Mouse (Mus musculus): ENCODE results near the gene Cbx3. TPM values are rescaled to one million over a fixed set of nuclear protein-coding genes. Genes with fewer than 3 reads are reported as not detected.

Gene Cbx3
- polyA plus RNA-seq, 1 experiment from 2014 or later, result 360 TPM

GRCm38 (mm10) chr6:51508750-51509648 is 38.8 kb downstream of the Cbx3 start:
- H3K27ac ChIP-seq (ENCODE audit: low read depth, low read length), result peak overlapping the region; percentile 62
- H3K4me2 ChIP-seq (ENCODE audit: low read depth, low read length), result peak overlapping the region; percentile 50
- WGBS, result 31% methylated on average over 18 of the region's 18 CpGs
- H3K9me3 ChIP-seq (ENCODE audit: control insufficient read depth, low read length), result no peaks in the 10 kb centered on the region
- ATAC-seq (ENCODE audit: low read depth), result peak; percentile 60; the same call in 1 of the 2 replicates
- H3K27me3 ChIP-seq (ENCODE audit: control insufficient read depth, insufficient read depth, low read length), result no peaks in the 10 kb centered on the region
- H3K4me3 ChIP-seq (ENCODE audit: low read depth, low read length), result peak overlapping the region; percentile 28
- H3K36me3 ChIP-seq (ENCODE audit: control insufficient read depth, insufficient read depth, low read length), result no peaks in the 10 kb centered on the region
- H3K4me1 ChIP-seq (ENCODE audit: control insufficient read depth, insufficient read depth, low read length), result no peaks in the 10 kb centered on the region
- peak overlapping the region; percentile 46 for H3K9ac ChIP-seq (replicated peaks; ENCODE audit: low read depth, low read length)

DNA sequence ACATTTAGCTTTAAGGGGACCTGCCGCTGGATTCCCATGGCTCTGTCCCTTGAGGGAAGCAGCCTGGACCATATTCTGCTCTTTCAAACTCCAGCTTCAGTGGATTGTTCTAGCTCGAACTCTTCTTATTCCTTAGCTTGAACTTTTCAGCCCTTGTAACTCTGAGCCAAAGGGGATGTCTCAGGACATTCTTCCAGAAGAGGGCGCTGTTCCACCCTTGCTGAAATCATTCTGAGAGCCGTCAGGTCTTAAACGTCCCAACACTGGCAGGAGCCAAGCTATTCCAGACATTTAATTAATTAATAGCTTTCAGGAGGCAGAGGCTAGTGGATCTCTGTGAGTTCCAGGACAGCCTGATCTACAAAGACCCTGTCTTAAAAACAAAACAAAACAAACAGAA is 39.9 kb downstream of the Cbx3 start:
- Histone ChIP-seq H3K9me3 (ENCODE audit: control insufficient read depth, low read length) (no peaks in the 10 kb centered on the region), H3K27ac (ENCODE audit: low read depth, low read length) (no peak overlapping the region), H3K36me3 (ENCODE audit: control insufficient read depth, insufficient read depth, low read length) (no peaks in the 10 kb centered on the region), H3K4me2 (ENCODE audit: low read depth, low read length) (no peak overlapping the region), H3K9ac (replicated peaks; ENCODE audit: low read depth, low read length) (no peak overlapping the region), H3K4me3 (ENCODE audit: low read depth, low read length) (no peak overlapping the region), H3K27me3 (ENCODE audit: control insufficient read depth, insufficient read depth, low read length) (no peaks in the 10 kb centered on the region), H3K4me1 (ENCODE audit: control insufficient read depth, insufficient read depth, low read length) (no peaks in the 10 kb centered on the region)
- WGBS, result 29% methylated on average over 5 of the region's 5 CpGs
- no peak for ATAC-seq (ENCODE audit: low read depth)

DNA sequence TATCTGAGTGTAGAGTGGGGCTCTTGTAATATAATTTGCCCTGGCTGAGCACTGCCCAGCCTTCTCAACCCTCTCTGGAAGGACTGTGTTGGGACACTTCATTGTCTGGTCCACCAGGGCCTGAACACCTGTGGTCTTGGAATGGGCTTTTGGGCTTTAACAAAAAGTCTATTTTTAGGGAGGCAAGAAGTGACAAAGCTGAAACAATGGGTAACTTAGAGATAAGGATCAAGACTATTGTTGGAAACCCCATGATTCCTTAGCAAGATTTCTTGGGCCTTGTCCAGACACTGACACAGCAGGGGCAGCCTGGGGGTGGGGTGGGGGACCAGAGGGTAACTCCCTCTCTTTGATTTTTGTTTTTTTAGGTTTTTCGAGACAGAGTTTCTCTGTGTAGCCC is 40.8 kb downstream of the Cbx3 start:
- Histone ChIP-seq H3K4me2 (ENCODE audit: low read depth, low read length) (no peak overlapping the region), H3K27ac (ENCODE audit: low read depth, low read length) (no peak overlapping the region), H3K36me3 (ENCODE audit: control insufficient read depth, insufficient read depth, low read length) (no peaks in the 10 kb centered on the region), H3K9ac (replicated peaks; ENCODE audit: low read depth, low read length) (no peak overlapping the region), H3K27me3 (ENCODE audit: control insufficient read depth, insufficient read depth, low read length) (no peaks in the 10 kb centered on the region), H3K4me3 (ENCODE audit: low read depth, low read length) (no peak overlapping the region), H3K4me1 (ENCODE audit: control insufficient read depth, insufficient read depth, low read length) (no peaks in the 10 kb centered on the region), H3K9me3 (ENCODE audit: control insufficient read depth, low read length) (no peaks in the 10 kb centered on the region)
- no peak for ATAC-seq (ENCODE audit: low read depth)
- 65% methylated on average over 1 of the region's 1 CpGs for WGBS

DNA sequence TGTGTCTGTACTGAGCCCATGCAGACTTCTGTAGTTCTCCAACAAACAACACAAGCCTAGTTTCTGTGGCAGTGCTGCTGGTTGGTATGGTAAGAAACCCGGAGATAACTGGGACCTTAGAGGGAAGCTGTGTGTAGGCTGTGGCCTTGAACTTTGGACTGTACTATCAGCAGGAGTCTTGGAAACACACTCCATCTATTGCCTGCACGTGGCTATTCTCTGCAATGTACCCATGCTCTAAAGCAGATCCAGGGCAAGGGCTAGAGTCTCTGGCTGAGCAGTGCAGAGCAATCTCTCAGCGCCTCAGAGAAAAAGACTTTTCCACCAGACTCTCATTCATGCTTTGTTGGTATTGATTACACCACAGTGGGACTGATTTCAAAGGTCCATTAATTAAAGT is 43.6 kb downstream of the Cbx3 start:
- Histone ChIP-seq H3K36me3 (ENCODE audit: control insufficient read depth, insufficient read depth, low read length) (no peaks in the 10 kb centered on the region), H3K27ac (ENCODE audit: low read depth, low read length) (no peak overlapping the region), H3K27me3 (ENCODE audit: control insufficient read depth, insufficient read depth, low read length) (no peaks in the 10 kb centered on the region), H3K9me3 (ENCODE audit: control insufficient read depth, low read length) (no peaks in the 10 kb centered on the region), H3K9ac (replicated peaks; ENCODE audit: low read depth, low read length) (no peak overlapping the region), H3K4me1 (ENCODE audit: control insufficient read depth, insufficient read depth, low read length) (no peaks in the 10 kb centered on the region), H3K4me2 (ENCODE audit: low read depth, low read length) (no peak overlapping the region), H3K4me3 (ENCODE audit: low read depth, low read length) (no peak overlapping the region)
- WGBS, result 80% methylated on average over 3 of the region's 3 CpGs
- ATAC-seq (ENCODE audit: low read depth), result no peak

GRCm38 (mm10) chr6:51514860-51515259 is 44.7 kb downstream of the Cbx3 start:
- H3K4me1 ChIP-seq (ENCODE audit: control insufficient read depth, insufficient read depth, low read length), result no peaks in the 10 kb centered on the region
- H3K9ac ChIP-seq (replicated peaks; ENCODE audit: low read depth, low read length), result no peak overlapping the region
- no peak overlapping the region for H3K27ac ChIP-seq (ENCODE audit: low read depth, low read length)
- 90% methylated on average over 7 of the region's 7 CpGs for WGBS
- H3K36me3 ChIP-seq (ENCODE audit: control insufficient read depth, insufficient read depth, low read length), result no peaks in the 10 kb centered on the region
- no peak overlapping the region for H3K4me2 ChIP-seq (ENCODE audit: low read depth, low read length)
- no peaks in the 10 kb centered on the region for H3K9me3 ChIP-seq (ENCODE audit: control insufficient read depth, low read length)
- H3K27me3 ChIP-seq (ENCODE audit: control insufficient read depth, insufficient read depth, low read length), result no peaks in the 10 kb centered on the region
- ATAC-seq (ENCODE audit: low read depth), result no peak
- H3K4me3 ChIP-seq (ENCODE audit: low read depth, low read length), result no peak overlapping the region

DNA sequence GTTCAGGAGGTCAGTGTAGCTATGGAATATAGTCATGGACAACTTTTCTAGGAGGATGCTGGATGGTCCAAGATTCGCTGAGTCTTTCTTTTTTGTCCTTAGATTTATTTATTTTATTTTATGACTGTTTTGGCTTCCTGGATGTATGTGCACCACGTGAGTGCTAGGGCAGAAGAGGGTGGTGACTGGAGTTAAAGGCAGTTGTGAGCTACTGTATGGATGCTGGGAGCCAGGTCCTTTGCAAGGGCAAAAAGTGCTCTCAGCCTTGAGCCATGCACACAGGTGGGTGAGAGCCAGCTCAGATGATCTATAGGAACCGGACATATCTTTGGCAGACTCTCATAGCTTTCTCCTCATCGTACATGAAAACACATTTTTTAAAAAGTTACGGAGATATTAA is 53.1 kb downstream of the Cbx3 start:
- ATAC-seq (ENCODE audit: low read depth), result peak; percentile 39; the same call in 1 of the 2 replicates
- no peak overlapping the region for H3K27ac ChIP-seq (ENCODE audit: low read depth, low read length)

DNA sequence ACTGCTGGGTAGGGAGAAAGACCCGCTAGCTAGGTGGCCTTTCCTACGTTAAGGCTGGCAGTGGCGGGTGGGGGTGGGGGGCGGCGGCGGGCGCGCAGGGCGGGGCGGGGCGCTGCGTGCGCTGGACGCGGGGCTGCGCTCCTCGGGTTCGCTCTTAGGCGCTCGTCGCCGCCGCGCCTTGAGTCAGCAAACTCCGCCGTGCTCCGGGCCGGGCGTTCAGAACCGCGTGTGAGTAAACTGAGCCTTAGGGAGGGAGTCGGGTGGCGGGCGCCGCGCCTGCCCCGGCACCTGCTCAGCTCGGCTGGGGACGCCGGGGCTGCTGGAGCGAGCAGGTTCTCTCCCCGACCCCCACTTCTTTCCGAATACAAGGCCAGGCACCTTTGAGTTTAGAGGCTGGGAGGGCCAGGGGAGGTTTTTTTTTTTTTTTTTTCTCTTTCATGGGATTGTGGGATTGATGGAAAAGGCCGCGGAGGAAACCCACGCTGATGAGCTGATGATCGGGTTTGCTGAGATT is 53.7 kb downstream of the Cbx3 start, which contains the start of gene Snx10:
TSS of gene Snx10 (plus strand) at position 95 of the 514 bp plus-strand sequence.
- Histone ChIP-seq H3K27ac (ENCODE audit: low read depth, low read length) (peak within 1 kb of the TSS; percentile 66), H3K9ac (replicated peaks; ENCODE audit: low read depth, low read length) (peak within 1 kb of the TSS; percentile 61), H3K27me3 (ENCODE audit: control insufficient read depth, insufficient read depth, low read length) (no peaks in the 10 kb centered on the region), H3K4me2 (ENCODE audit: low read depth, low read length) (peak within 1 kb of the TSS; percentile 77), H3K36me3 (ENCODE audit: control insufficient read depth, insufficient read depth, low read length) (no peaks in the 10 kb centered on the region), H3K4me1 (ENCODE audit: control insufficient read depth, insufficient read depth, low read length) (no peaks in the 10 kb centered on the region; the same call in 1 of the 2 replicates), H3K4me3 (ENCODE audit: low read depth, low read length) (peak within 1 kb of the TSS; percentile 76), H3K9me3 (ENCODE audit: control insufficient read depth, low read length) (no peaks in the 10 kb centered on the region)
- ATAC-seq (ENCODE audit: low read depth), result peak; percentile 76
- WGBS, result under 1% methylated on average over 47 of the region's 47 CpGs

More for the DNA sequence above, 53.1 kb downstream of the Cbx3 start:
- Histone ChIP-seq H3K9me3 (ENCODE audit: control insufficient read depth, low read length) (no peaks in the 10 kb centered on the region), H3K4me1 (ENCODE audit: control insufficient read depth, insufficient read depth, low read length) (no peaks in the 10 kb centered on the region), H3K4me2 (ENCODE audit: low read depth, low read length) (peak overlapping the region; percentile 77), H3K4me3 (ENCODE audit: low read depth, low read length) (peak overlapping the region; percentile 76), H3K27me3 (ENCODE audit: control insufficient read depth, insufficient read depth, low read length) (no peaks in the 10 kb centered on the region), H3K36me3 (ENCODE audit: control insufficient read depth, insufficient read depth, low read length) (no peaks in the 10 kb centered on the region), H3K9ac (replicated peaks; ENCODE audit: low read depth, low read length) (peak overlapping the region; percentile 61; the same call in 1 of the 2 replicates)
- WGBS, result 21% methylated on average over 5 of the region's 5 CpGs

GRCm38 (mm10) chr6:51524321-51524931 is 54.3 kb downstream of the Cbx3 start:
- Histone ChIP-seq H3K27ac (ENCODE audit: low read depth, low read length) (peak overlapping the region; percentile 66), H3K4me2 (ENCODE audit: low read depth, low read length) (peak overlapping the region; percentile 77), H3K9ac (replicated peaks; ENCODE audit: low read depth, low read length) (peak overlapping the region; percentile 61), H3K27me3 (ENCODE audit: control insufficient read depth, insufficient read depth, low read length) (no peaks in the 10 kb centered on the region), H3K36me3 (ENCODE audit: control insufficient read depth, insufficient read depth, low read length) (no peaks in the 10 kb centered on the region), H3K4me3 (ENCODE audit: low read depth, low read length) (peak overlapping the region; percentile 76), H3K9me3 (ENCODE audit: control insufficient read depth, low read length) (no peaks in the 10 kb centered on the region), H3K4me1 (ENCODE audit: control insufficient read depth, insufficient read depth, low read length) (no peaks in the 10 kb centered on the region; the same call in 1 of the 2 replicates)
- WGBS, result under 1% methylated on average over 20 of the region's 21 CpGs
- peak; percentile 62 for ATAC-seq (ENCODE audit: low read depth)
